Mouse (Mus musculus) layer of hippocampus, postnatal 10 days (tissue): ENCODE results near the gene Cd300lf. TPM values are rescaled to one million over a fixed set of nuclear protein-coding genes. Genes with fewer than 3 reads are reported as not detected.

ENCODE experiments used
- DNase-seq, 2 experiments: peaks; one replicate each; pipeline ENCODE4 v3.0.0; 2021; ENCODE audit warnings: low spot score in 2 of 2
- total RNA-seq, 2 experiments: library from RNA; stranded (reverse); gene quantifications; 2 replicates each; pipeline ENCODE4 v1.2.3; 2021

The Cd300lf gene
- total RNA-seq, 2 experiments from 2014 or later = 0.27 to 0.50 TPM

- no peak for DNase-seq
Measured at GRCm38 (mm10) chr11:115107403-115107916, 26.3 kb downstream of the Cd300lf start.

GRCm38 (mm10) chr11:115106638-115107037 is 27.2 kb downstream of the Cd300lf start:
- no peak for DNase-seq

GRCm38 (mm10) chr11:115104769-115105563 is 28.8 kb downstream of the Cd300lf start:
- no peak for DNase-seq

- DNase-seq = no peak
Measured at GRCm38 (mm10) chr11:115103470-115104413, 30.1 kb downstream of the Cd300lf start.

GRCm38 (mm10) chr11:115102116-115102515 is 31.7 kb downstream of the Cd300lf start:
- DNase-seq = no peak

- DNase-seq = no peak
Measured at GRCm38 (mm10) chr11:115101615-115102051, 32.2 kb downstream of the Cd300lf start.

GRCm38 (mm10) chr11:115100741-115101140 is 33.1 kb downstream of the Cd300lf start:
- no peak for DNase-seq

GRCm38 (mm10) chr11:115100032-115100621 is 33.7 kb downstream of the Cd300lf start:
- no peak for DNase-seq

- DNase-seq = no peak
Measured at GRCm38 (mm10) chr11:115099241-115099840, 34.5 kb downstream of the Cd300lf start.

GRCm38 (mm10) chr11:115098203-115098932 is 35.4 kb downstream of the Cd300lf start:
- peak; percentile 16 to 38 for DNase-seq

- no peak for DNase-seq
Measured at GRCm38 (mm10) chr11:115092140-115092539, 41.7 kb downstream of the Cd300lf start.

GRCm38 (mm10) chr11:115091362-115091901 is 42.4 kb downstream of the Cd300lf start, which contains the start of gene Rab37:
TSS of gene Rab37 (plus strand) at chr11:115091431.
- no peak for DNase-seq

GRCm38 (mm10) chr11:115089853-115090252 is 43.9 kb downstream of the Cd300lf start:
- DNase-seq = no peak

GRCm38 (mm10) chr11:115086213-115086612 is 47.6 kb downstream of the Cd300lf start:
- no peak for DNase-seq

- no peak for DNase-seq
Measured at GRCm38 (mm10) chr11:115085064-115085463, 48.7 kb downstream of the Cd300lf start.

GRCm38 (mm10) chr11:115084595-115084994 is 49.2 kb downstream of the Cd300lf start:
- DNase-seq = no peak

GRCm38 (mm10) chr11:115083376-115084139 is 50.2 kb downstream of the Cd300lf start:
- peak; percentile 87 for DNase-seq

- no peak for DNase-seq
Measured at GRCm38 (mm10) chr11:115082196-115082595, 51.6 kb downstream of the Cd300lf start.

- no peak for DNase-seq
Measured at GRCm38 (mm10) chr11:115081373-115081772, 52.4 kb downstream of the Cd300lf start.
